Mouse (Mus musculus) thymus, postnatal 10 days (tissue): Measurements from ENCODE around the gene Hoxd8.

Source experiments
- DNase-seq, 2 experiments: peaks; one replicate each; pipeline ENCODE4 v3.0.0; 2021; ENCODE audit warnings: low spot score in 2 of 2

The Hoxd8 gene

DNA sequence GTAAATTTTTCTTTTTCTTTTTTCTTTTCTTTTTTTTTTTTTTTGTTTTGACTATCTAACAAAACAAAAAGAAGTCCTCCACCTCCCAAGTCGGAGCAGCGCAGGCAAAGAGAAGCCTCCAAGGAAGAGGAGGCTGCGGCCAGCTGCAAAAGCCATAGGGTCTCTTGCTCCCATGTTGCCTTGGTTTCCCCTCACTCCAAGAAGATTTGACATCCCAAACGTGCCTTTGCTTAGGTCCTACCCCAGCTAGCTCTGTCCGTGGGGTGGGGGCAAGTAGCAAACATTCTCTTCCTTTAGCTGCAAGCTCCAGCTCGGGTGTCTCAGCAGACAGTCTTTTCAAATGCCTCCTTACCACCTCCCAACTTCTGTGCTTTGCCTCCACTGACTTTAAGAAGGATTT lies 29.4 kb downstream of the Hoxd8 start:
- no peak for DNase-seq

DNA sequence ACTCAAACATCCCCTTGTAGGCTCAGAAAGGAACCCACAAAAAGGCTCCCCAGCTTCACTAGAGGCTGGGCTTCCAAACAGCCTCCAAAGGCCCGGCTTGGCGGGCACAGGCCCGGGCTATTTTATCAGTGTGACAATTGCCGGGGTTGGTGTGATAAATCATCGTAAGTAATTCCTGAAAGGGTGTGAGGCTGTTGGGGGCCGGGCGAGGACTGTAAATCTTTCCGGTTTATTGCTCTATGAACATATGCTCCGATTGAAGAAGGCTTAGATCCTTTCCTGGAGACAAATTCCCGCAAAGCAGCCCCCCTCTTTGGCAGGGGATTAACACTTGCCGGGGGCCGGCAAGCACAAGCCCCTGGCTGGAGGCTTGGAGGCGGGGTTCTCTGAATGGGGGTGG lies 30.0 kb downstream of the Hoxd8 start:
- DNase-seq, result no peak

DNA sequence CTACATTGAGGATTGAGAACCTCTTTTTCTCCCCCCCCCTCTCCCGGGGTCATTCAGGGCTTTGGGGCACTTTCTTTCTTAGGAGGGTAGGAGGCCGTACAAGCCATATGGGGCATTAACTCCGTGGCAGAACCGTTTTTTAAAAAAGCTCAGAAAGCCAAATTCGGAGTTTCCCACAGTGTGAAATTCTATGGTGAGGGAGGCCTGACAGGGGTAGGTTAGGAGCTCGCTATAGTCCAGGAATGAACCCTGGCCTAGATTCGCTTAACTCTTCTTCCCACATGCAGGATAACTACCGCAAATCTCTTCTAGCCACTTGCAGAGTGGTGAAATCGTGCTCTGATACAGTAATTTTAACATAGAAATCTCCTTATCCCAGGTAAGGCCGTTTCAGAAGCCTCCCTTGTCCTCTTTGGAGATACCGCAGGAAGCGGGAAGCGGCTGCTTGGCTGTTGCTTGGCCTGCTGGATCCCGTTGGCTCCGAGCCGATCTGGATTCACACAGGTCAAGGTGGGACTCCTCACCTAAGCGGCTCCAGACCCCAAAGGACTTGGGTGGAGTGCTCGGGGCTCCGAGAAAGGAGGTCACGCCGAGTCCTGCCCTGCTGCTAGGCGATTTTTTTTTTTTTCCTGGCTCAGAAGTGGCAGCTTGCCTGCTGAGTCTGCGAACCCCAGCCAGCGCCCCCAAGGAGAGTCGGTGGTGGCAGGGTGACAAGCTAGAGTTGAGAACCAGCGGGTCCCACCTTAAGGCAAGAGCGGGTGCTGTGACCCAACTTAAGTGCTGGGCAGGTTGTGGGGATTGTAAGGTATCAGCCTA lies 30.8 kb downstream of the Hoxd8 start:
- DNase-seq, result no peak

DNA sequence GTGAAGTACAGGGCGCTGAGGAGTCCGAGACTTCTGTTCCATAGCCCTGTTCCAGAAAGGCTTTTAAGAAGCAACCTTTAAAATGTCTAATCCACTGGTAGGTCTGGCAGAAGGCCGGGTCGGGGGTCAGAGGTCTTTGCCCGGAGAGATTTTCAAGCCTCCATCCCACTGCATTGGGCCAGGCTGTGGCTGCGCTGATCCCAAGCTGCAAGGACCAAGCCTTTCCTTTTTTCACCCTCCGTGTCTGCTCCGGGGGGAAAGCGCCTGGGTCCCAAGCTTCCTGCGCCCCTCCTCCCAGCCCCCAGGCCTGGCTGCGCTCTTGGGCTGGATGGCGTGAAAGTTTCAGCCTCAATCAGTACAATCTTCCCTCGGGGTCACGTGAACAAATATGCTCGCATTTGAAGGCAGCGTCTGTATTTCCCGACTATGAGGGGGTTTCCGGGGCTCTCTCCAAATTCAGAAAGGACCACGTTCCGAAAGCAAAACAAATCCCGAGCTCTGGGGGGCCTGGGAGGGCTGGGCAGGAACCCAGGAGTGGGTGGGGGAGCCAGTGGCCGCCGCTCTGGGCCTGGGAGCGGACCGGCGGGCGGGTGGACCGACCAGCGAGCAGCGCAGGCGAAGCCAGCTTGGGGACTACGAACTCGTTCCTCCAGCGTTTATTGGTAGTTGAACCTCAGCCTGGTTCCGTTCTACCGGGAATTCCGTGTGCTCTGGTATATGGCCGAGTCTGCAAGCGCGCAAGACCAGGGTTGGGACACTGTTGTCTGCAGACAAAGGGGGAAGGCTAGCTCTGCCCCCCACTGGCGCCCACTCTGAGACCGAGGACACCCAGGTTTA lies 31.7 kb downstream of the Hoxd8 start:
- no peak for DNase-seq

DNA sequence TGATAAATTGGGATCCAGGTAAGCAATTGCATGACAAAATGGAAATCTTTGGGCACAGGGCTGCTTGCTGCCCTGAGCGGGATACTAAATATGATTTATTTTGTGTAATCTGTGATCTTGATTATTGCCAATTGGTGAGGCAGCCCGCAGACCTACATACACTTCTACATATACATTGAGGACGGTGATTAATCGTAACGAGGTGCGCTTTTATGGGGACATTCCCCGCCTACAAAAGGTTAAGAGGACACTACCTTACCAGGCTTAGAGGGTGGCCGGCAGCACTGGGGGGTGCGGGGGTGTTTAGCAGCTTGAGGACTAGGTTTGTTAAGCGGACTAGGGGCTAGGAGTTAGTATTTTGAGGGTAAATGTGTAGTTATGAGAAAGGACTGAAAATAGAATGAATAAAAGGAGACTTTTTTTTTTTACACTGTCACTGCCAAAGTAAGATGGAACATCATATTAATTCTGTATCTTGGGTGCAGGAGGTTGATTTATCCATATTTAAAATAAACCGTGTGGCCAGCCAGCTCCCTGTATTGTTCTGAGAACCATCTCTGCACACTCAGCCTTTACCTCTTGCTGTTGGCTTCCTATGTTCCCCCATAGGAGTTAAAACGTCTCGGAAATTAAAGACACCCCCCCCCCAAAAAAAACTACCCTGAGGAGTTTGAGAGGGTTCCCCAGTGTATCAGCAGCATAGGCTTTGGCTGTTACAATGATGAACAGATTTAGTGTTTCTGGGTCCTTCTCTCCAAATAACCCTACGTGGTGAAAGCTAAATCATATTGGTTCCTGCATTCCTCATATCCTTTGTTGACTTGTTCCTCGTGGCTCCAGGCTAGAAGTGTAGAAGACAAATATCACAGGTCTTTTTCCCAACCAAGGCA lies 32.5 kb downstream of the Hoxd8 start:
- DNase-seq, result no peak

DNA sequence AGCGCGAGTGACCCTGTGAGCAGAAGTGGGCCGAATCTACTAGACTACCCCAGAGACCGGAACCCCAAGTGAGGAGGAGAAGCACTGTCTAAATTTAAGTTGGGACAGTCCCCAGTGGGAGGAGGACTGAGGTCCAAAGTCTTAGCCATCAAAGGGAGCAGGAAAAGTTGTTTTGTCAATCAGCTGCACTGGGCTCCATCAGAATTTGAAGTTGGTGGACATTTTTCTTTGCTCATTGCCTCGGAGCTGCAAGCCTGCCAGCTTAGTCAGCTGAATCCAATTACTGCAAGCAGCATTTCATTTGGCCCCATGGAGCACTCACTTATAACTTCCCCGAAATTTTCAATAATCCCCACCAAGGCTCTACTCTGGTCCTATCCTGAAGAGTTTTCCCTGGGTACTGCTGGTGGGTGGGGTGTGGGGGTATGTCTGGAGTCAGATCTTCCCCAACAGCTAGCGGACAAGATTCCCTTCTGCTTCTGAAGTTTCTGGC lies 33.2 kb downstream of the Hoxd8 start:
- DNase-seq, result no peak

DNA sequence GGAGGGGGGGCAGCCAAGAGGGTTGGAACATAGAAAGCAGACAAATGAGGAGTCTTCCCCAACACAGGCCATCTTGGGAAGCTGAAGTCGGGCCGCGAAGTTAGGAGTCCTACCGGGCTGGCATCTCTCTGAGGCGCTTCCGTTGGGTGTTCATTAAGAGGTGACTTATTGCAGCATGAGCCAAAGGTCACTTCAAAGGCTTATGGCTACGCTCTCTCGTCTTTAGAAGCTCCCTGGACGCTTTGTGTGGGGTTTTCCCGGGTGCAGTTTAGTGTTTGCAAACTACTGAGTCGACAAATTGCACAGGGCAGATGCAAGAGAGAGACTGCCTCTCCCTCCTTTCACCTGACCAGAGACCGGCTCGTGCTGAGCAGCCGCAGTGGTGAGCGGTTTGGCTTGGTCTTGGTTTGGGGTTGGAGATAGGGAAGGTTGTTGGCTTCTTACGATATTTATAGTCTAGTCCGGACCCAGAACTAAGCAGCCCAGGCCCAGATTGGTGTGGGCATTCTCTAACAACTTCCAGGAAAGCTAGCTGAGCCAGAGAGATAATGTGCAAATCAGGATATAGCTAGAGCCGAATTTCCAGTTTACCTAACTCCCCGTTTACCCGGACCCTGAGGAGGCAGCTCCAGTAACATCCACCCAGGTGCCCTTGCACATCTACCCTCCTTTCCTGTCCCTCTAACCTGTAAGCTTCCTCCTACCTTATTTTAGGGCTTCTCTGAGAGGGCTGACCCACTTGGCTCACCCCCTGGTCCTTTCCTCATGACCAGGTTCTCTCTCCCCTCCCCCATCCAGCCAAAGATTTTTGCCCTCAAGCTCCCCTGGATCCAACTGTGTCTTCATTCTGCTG lies 34.4 kb downstream of the Hoxd8 start:
- no peak for DNase-seq

DNA sequence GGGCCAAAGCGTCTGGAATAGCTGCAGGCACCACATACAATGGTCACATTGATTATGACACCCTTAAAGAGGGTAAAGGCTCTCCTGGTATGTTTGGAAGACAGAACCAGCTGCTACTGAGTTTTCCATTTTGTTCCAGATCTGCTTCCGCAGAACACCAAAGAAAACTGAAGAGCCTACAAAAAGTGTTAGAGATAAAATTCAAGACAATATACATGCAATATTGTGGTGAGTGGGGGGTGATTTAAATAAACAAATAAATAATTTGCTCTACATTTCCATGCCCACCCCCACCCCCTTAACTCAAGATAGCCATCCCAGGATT lies 35.0 kb downstream of the Hoxd8 start:
- no peak for DNase-seq

DNA sequence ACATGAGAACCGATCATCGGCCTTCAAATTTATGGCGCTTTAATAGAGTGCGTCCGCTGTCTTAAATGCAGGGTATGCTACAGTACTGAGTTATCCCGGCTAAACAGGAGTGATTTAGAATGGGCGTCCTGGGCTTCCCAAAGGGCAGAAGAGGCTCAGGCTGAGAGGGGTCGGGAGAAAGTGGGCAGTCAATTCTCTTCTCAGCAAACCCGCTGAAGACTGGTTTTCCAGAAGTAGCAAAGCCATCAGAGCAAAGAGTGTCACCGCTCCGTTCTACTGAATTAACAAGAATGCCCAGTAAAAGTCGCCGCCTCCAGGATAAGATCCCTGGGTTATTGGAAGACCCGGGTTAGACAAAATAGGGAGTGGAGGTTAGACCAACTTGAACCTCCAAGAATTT lies 35.5 kb downstream of the Hoxd8 start:
- DNase-seq, result no peak

DNA sequence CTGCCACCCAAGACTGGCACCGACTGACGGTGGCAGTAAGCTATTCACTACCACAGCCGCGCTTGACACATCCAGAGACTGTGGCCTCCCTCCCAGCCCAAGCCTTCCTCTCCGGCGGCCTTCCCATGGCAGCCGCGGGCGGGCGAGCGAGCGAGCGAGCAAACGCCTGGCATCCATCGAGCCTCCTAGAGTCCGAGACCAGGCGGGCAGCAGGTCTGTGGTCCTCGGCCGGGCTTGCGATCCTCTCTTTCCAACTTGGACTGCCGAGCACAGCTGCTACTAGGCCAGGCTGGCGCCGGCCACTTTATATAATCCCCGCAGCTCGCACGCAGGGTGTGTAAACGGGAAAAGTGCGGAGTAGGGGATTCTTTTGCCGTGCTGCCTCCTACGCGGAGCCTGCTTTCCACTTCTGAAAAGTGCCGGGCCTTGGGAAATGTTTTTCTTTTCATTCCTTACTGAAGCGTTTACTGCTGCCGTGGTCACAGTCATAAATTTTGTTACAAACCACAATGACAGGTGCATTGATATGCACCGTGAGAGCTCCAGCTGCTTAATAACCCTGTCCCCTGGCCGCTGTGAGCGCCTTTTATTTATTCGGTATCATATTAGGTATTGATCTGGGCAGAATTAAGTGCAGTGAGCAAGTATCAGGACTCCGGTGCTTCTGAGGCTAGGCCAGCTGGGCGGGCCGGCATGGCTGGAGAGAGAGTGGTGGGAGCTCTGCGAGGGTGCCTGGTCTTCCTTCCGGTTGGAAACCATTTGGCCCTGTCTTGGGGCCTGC lies 36.1 kb downstream of the Hoxd8 start:
- no peak for DNase-seq

DNA sequence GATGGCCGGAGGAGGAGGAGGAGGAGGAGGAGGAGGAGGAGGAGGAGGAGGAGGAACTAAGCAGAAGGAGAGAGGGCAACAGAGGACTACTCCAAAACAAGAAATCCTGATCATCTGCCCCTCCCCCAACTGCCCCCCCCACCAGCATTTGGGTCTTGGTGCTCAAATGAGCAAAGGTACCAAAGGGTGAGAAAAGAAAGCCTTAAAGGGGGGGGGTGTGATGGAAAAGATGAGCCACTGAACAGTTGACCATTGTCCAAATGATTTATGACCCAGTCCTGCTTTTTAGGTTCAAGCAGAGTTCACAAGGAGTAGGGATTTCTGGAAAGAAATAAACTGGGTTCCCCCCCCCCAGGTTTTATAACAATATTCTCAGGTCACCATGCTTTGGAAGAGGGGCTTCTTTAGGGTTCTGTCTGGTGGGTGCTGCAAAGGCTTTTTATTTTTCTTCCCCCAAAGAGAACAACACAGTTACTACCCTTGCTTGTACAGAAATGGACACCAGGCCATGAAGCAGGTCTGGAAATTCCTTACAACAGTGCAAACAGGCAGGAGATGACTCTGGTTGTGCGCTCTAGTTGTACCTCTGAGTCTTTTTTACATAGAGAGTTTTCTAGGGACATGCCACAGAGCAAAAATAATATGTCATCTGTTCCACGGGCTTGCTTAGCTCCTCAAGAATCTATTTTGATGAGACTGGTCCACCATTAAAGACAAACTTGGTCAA lies 37.0 kb downstream of the Hoxd8 start:
- DNase-seq, result no peak

DNA sequence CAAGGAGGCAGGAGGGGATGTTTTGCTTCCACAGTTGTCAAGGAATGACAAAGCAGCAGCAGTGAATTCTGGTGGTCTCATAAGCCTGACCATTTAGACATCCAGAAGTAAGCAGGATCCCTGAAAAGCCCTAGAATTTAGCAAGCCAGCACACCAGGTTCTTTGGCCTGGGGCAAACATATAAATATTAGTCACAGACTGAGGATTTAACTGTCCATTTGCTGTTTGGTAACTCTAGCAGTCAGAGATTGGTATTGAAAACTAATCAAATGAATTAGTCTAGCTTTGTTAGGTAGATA lies 37.5 kb downstream of the Hoxd8 start:
- no peak for DNase-seq

DNA sequence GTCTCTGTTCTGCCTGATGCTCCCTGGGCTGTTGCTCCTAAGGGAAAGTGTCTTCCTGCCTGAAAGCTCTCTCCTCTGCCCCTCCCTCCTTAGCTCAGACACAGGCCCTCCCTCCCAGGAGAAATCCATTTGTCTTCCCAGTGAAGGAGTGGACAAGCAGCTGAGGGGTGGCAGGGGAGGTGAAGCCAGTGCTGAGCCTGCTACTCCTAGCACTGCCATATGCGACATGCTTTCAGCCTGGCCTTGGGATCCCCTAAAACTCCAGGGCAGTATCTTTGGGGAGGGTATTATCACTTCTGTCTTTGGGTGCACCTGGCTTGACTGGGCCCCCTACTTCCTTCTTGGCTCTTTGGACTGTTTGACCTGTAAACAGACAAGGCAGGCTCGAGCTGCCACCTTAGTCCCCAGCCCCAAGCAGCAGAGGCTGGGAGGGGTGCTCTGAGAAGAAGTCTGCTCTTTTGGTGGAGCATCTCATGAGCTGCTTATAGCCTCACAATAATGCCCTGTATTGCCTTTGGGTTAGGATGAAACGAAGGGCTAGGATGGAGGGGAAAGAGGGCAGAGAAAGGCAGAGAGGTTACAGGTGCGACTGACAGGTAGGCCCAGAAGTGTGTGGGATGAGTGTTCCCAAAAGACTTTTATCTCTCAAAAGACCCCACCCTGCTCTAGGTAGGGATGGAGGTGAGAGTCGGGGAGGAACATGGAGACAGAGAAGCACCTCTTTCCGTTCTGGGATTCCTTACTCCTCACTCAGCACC lies 41.3 kb downstream of the Hoxd8 start:
- DNase-seq, result no peak

DNA sequence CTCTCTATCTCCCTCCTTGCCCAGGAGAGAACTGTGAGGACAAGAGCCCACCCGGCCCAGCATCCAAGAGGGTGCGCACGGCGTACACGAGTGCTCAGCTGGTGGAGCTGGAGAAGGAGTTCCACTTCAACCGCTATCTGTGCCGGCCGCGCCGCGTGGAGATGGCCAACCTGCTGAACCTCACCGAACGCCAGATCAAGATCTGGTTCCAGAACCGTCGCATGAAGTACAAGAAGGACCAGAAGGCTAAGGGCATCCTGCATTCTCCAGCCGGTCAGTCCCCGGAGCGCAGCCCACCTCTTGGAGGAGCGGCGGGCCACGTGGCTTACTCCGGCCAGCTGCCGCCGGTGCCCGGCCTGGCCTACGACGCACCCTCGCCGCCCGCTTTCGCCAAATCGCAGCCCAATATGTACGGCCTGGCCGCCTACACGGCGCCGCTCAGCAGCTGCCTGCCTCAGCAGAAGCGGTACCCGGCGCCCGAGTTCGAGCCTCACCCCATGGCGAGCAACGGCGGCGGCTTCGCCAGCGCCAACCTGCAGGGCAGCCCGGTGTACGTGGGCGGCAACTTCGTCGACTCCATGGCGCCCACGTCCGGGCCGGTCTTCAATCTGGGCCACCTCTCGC lies 42.0 kb downstream of the Hoxd8 start:
- no peak for DNase-seq

DNA sequence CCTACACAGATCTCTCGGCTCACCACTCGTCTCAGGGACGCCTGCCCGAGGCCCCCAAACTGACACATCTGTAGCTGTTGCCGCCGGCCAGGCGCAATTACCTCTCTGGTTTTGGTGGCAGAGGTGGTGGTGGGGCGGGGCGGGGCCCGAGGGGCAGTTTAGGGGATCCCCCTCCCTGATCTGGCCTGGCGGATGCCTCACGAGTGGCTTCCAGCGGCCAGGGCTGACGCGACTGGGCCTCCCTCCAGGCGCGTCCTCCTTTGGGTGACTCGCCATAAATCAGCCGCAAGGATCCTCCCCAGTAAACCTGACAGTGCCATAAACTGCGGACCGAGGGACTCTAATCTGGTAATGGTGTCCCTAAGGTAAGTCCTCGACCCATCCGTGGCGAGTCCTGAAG lies 42.6 kb downstream of the Hoxd8 start:
- DNase-seq, result no peak

DNA sequence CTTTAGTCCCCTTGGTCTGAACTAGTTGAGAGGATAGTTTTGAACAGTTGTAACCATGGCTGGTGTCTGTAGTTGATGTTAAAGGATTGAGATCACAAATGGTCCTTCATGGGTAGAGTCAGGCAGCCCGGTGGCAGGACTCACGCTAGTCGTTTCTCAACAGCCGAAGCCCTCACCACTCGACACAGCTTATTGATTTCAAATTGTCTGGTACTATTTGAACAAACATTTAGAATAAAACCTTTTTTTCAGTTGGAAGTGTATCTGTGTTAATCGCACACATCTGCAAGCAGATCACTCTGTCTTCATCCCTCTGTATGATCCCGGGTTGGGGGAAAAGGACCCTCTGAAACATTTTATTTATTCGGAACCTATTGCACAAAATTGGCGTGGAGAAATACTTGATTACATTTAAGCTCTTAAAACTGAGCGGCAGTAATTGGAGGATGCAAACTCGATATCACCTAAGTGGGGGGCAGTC lies 43.3 kb downstream of the Hoxd8 start:
- DNase-seq, result no peak

DNA sequence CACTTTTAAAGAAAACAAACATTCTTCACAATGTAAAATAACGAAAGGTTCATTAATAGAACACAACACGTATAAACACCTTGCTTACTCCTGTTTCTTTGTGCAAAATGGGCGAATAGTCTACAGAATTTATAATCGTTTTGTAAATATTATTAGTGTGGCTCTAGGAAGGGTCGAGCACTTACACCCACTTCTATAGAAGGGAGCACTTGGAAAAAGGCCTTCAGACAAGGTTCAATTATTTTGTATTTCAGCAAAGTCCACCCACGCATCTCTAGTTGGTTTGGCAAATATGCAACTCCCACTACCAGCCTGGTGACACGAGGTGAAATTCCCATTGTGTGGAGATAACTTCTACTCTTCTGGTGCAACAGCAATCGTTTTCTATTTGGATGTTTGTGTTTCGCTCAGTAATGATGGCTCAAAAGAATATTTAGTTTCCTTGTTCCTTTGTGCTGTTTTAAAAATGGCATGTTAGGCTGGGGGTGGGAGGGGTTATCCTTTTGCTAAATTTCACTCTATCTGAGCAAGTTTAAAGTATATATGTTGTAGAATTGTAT lies 44.1 kb downstream of the Hoxd8 start:
- DNase-seq, result no peak
